Mouse (Mus musculus) layer of hippocampus, postnatal 10 days (tissue): ENCODE measurements around the gene Myh9. TPM values are rescaled to one million over a fixed set of nuclear protein-coding genes. Genes with fewer than 3 reads are reported as not detected.
"Not testable (repeated sequence)": the region's sequence is repeated elsewhere in the genome, so short reads cannot be mapped to it uniquely, and the experiment has no call there.

Experiments used
- DNase-seq, 2 experiments: peaks; one replicate each; pipeline ENCODE4 v3.0.0; 2021; ENCODE audit warnings: low spot score in 2 of 2
- total RNA-seq, 2 experiments: library from RNA; stranded (reverse); gene quantifications; 2 replicates each; pipeline ENCODE4 v1.2.3; 2021

Gene Myh9
- total RNA-seq, 2 experiments from 2014 or later: 65.2 to 75.2 TPM

GRCm38 (mm10) chr15:77843494-77844041, 1.6 kb upstream of the Myh9 start:
- DNase-seq: not testable (repeated sequence)

- DNase-seq: no peak
Measured at GRCm38 (mm10) chr15:77843046-77843445, 1.1 kb upstream of the Myh9 start.

- DNase-seq: peak; percentile 67 to 70
Measured at GRCm38 (mm10) chr15:77841361-77842046, 471 bp downstream of the Myh9 start.

- no peak for DNase-seq
Measured at GRCm38 (mm10) chr15:77840450-77841360, 1.3 kb downstream of the Myh9 start.

GRCm38 (mm10) chr15:77839529-77840286, 2.3 kb downstream of the Myh9 start:
- no peak for DNase-seq

GRCm38 (mm10) chr15:77838530-77839387, 3.2 kb downstream of the Myh9 start:
- DNase-seq: no peak

GRCm38 (mm10) chr15:77837444-77838117, 4.4 kb downstream of the Myh9 start:
- no peak for DNase-seq

- no peak for DNase-seq
Measured at GRCm38 (mm10) chr15:77836692-77837443, 5.1 kb downstream of the Myh9 start.

GRCm38 (mm10) chr15:77835930-77836653, 5.9 kb downstream of the Myh9 start:
- DNase-seq: no peak

- no peak for DNase-seq
Measured at GRCm38 (mm10) chr15:77834336-77835268, 7.4 kb downstream of the Myh9 start.

GRCm38 (mm10) chr15:77833731-77834130, 8.2 kb downstream of the Myh9 start:
- no peak for DNase-seq

- no peak for DNase-seq
Measured at GRCm38 (mm10) chr15:77833083-77833482, 8.9 kb downstream of the Myh9 start.

GRCm38 (mm10) chr15:77832458-77832904, 9.5 kb downstream of the Myh9 start:
- DNase-seq: no peak

GRCm38 (mm10) chr15:77831754-77832457, 10.1 kb downstream of the Myh9 start:
- no peak for DNase-seq

GRCm38 (mm10) chr15:77831138-77831579, 10.8 kb downstream of the Myh9 start:
- DNase-seq: no peak

- no peak for DNase-seq
Measured at GRCm38 (mm10) chr15:77830481-77831137, 11.4 kb downstream of the Myh9 start.
